17 mouse cellular contexts compared by ENCODE assay signal in the genomic region with DNA sequence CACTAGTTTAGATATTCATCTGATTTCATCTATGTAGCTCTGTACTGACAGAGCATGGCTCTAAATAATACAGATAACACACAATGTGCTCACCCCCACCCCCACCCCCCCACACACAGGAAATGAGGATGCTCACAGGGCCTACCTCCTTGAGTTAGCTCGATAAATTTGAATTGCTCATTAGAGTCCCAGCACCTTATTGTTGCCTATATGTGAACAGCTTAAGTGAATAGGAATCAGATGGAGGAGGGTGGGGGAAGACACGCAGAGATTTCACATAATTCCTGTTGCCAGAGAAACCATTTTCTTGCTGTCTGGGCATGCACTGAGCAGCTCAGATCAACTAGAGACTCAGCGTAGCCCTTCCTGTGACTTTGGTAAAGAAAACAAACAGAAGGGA.
A peak's percentile ranks its signal among the peaks of the same experiment; 100 is the strongest.
DNase-seq lines count a peak whose midpoint lies in the region; ATAC-seq lines count a peak whose summit lies in the region.
"Had no signal": no experiment of that assay in that cellular context is flagged by ENCODE, and none has a peak within 500 bp of the region (broad histone marks: within the 10 kb centered on the region; RNA-seq: fewer than 3 reads in every experiment).

No protein-coding gene starts in this region.

- H3K4me2 ChIP-seq in midbrain, embryonic 12.5 days (replicated peaks) = peak overlapping the region; percentile 11; the same call in 1 of the 2 replicates
- H3K4me2 ChIP-seq: embryonic facial prominence, embryonic 15.5 days; liver, embryonic 13.5 days had no signal

- no peak overlapping the region for H3K4me3 ChIP-seq in midbrain, embryonic 12.5 days
- H3K4me3 ChIP-seq: embryonic facial prominence, embryonic 15.5 days; liver, embryonic 13.5 days had no signal

- DNase-seq in embryo, embryonic 11 days = peak; percentile 29
- DNase-seq in embryo, embryonic 10 days (ENCODE audit: low spot score) = no peak
- peak; percentile 34 to 54 for DNase-seq in right cerebral cortex, postnatal 10 days (ENCODE audit: low spot score in 2 of 2)
- no peak for DNase-seq in right cerebral cortex, postnatal 36 days (ENCODE audit: low spot score in 2 of 2)
- DNase-seq in adrenal gland, adult 8-10 months = no peak
- no peak for DNase-seq in thymus, postnatal 10 days (ENCODE audit: low spot score in 2 of 2)
- DNase-seq in liver = no peak
- DNase-seq: adrenal gland, postnatal 25 days; cerebellum, adult 2 months; heart, adult 18-20 months; heart, postnatal 14 days; liver, embryonic 13.5 days; lung, postnatal 14 days; thymus, adult 18-20 months had no signal

- 12% methylated on average over 3 of the region's 3 CpGs for WGBS in midbrain, embryonic 12.5 days

- peaks cover 24% of the 10 kb centered on the region for H3K4me1 ChIP-seq in midbrain, embryonic 12.5 days
- H3K4me1 ChIP-seq: embryonic facial prominence, embryonic 15.5 days; liver, embryonic 13.5 days had no signal

- no peak overlapping the region for H3K9ac ChIP-seq in midbrain, embryonic 12.5 days (replicated peaks)
- H3K9ac ChIP-seq: embryonic facial prominence, embryonic 15.5 days; liver, embryonic 13.5 days had no signal

- peak; percentile 86 for ATAC-seq in midbrain, embryonic 12.5 days (ENCODE audit: low FRiP score, low read depth)
- ATAC-seq: intestine, postnatal 0 days had no signal

- H3K27ac ChIP-seq in midbrain, embryonic 12.5 days (replicated peaks) = peak overlapping the region; percentile 61
- H3K27ac ChIP-seq: embryonic facial prominence, embryonic 15.5 days; liver, embryonic 13.5 days had no signal

- H3K36me3 ChIP-seq in midbrain, embryonic 12.5 days = no peaks in the 10 kb centered on the region
- H3K36me3 ChIP-seq: embryonic facial prominence, embryonic 15.5 days; liver, embryonic 13.5 days had no signal

- no peaks in the 10 kb centered on the region for H3K27me3 ChIP-seq in midbrain, embryonic 12.5 days
- H3K27me3 ChIP-seq: embryonic facial prominence, embryonic 15.5 days; liver, embryonic 13.5 days had no signal

- H3K9me3 ChIP-seq in midbrain, embryonic 12.5 days = no peaks in the 10 kb centered on the region
- H3K9me3 ChIP-seq: embryonic facial prominence, embryonic 15.5 days; liver, embryonic 13.5 days had no signal

Comparison
In these comparisons a context has a peak if more than half of its experiments do, and no peak if none do; other contexts are left out.
1. DNase-seq: peak in embryo, embryonic 11 days (single experiment) and right cerebral cortex, postnatal 10 days (2 of 2); none in embryo, embryonic 10 days (single experiment), right cerebral cortex, postnatal 36 days (0 of 2), adrenal gland, adult 8-10 months (single experiment), thymus, postnatal 10 days (0 of 2) and liver (single experiment).